Comparison of ENCODE assay signal across 8 mouse cellular contexts in the genomic region with DNA sequence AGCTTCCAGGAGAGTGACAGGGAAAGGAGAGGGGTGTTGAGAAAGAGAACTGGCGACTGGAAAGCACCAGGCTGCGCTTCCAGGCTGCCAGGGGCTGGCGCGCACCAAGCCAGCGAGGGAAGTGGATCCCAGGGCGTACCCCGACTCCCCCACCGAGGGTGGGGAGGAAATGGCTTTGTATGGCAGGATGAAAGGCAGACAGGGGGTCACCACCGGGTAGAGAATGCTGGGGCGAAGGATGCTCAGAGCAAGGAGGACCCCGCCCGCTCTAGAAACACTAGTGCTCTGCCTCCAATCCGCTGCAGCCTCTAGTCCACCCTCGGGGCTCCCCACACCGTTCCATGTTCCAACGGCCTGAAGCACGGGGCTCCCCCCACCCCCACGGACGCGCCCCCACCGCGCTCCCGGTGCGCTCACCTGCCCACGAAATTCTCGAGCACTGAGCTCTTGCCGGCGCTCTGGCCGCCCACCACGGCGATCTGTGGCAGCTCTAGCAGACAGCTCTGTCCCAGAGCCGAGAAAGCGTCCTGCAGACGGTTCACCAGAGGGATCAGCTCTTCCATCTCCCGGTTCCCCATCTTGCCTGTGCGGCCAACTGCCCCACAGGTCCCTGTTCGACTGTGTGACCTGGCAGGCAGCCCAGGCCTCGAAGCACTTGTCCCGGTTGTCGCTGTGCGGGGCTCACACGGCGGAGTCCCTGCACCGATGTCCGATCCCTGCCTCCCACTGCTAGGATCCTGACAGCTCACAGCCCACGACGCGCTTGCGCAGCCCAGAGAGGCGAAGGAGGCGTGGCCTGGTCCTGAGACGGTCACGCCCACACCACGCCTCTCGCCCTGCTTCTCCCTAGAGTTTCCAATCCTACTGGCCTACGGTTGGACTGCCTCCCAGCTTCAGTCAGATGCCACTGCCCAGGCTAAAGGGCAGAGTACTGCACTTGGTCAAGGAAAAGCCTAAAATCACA. TPM values are rescaled to one million over a fixed set of nuclear protein-coding genes. Genes with fewer than 3 reads are reported as not detected.
DNase-seq lines count a peak whose midpoint lies in the region; ATAC-seq and TF ChIP-seq lines count a peak whose summit lies in the region.

A gene (minus strand): TSS at position 789 of the 964 bp plus-strand sequence.

- under 1% methylated on average over 56 of the region's 56 CpGs for WGBS in lung, embryonic 14.5 days

- H3K27me3 ChIP-seq in lung, embryonic 14.5 days (ENCODE audit: insufficient read depth, low read length) = peaks cover 24% of the 10 kb centered on the region

- H3K27ac ChIP-seq in lung, embryonic 14.5 days (ENCODE audit: low read depth) = no peak within 1 kb of the TSS

- H3K9ac ChIP-seq in lung, embryonic 14.5 days = peak within 1 kb of the TSS; percentile 48

- peak within 1 kb of the TSS; percentile 59 for H3K4me3 ChIP-seq in lung, embryonic 14.5 days (ENCODE audit: low read depth, low read length)

- no peaks in the 10 kb centered on the region for H3K36me3 ChIP-seq in lung, embryonic 14.5 days (ENCODE audit: insufficient read depth)

- ATAC-seq in frontal cortex, adult (ENCODE audit: low TSS enrichment) = peak; percentile 93
- ATAC-seq in hematopoietic stem cell, adult 5-6 weeks (replicated peaks in 1 of 2; ENCODE audit: insufficient read depth in 1 of 2, low FRiP score in 2 of 2, low TSS enrichment in 1 of 2, low read depth in 1 of 2, poor library complexity in 2 of 2, severe bottlenecking in 2 of 2) = peak; percentile 83 to 90
- ATAC-seq in lung, embryonic 14.5 days (ENCODE audit: insufficient read depth) = peak; percentile 99

- 0 out of 2 replicates have a peak, but pooled peaks cover 3% of the 10 kb centered on the region for H3K4me1 ChIP-seq in lung, embryonic 14.5 days (ENCODE audit: insufficient read depth)

- peak; percentile 94 for DNase-seq in MN1 (ENCODE audit: low spot score)
- DNase-seq in cerebellum, adult 9-10 months = peak; percentile 96
- peak; percentile 90 to 91 for DNase-seq in layer of hippocampus, adult 8-10 months (ENCODE audit: low spot score in 2 of 2)
- peak; percentile 96 for DNase-seq in lung, embryonic 14.5 days
- DNase-seq in ovary, postnatal 10 days (ENCODE audit: low spot score) = peak; percentile 53
- peak; percentile 44 for DNase-seq in thymus, postnatal 14 days

- H3K4me2 ChIP-seq in lung, embryonic 14.5 days = peak within 1 kb of the TSS; percentile 99

- peak; percentile 37; the same call in 1 of the 2 replicates for TF ChIP-seq CTCF in lung, embryonic 14.5 days (IDR thresholded peaks at IDR 0.05; ENCODE audit: low read depth)

- no peaks in the 10 kb centered on the region for H3K9me3 ChIP-seq in lung, embryonic 14.5 days (ENCODE audit: low read depth, low read length)

RNA-seq across cellular contexts. Expression of the gene that starts here (rescaled TPM):
- 0.13 TPM in 1 of 2 replicates, not detected in the other for total RNA-seq in hematopoietic stem cell, adult 5-6 weeks (2017)
- 10 to 100 TPM; 80.3 to 99.6 (median 83.3) TPM for total RNA-seq in layer of hippocampus, adult 8-10 months (2022)
- polyA plus RNA-seq in lung, embryonic 14.5 days (2014; fragmentation: Nextera tagmentation; extraction: Ambion mirVana) = 2.6 and 2.8 TPM in 2 replicates

Comparison
In these comparisons a context has a peak if more than half of its experiments do, and no peak if none do; other contexts are left out.
1. RNA of the gene that starts here (total RNA-seq): 80.3 to 99.6 TPM in layer of hippocampus, adult 8-10 months; 0.13 TPM in hematopoietic stem cell, adult 5-6 weeks; every median in the first group is over 10 times any median in the second.
2. Peak in ATAC-seq in hematopoietic stem cell, adult 5-6 weeks; RNA of the gene not detected or under 1 TPM.
3. DNase-seq: peak in every context shown above with its lines; median percentile 96 in cerebellum, adult 9-10 months; 96 in lung, embryonic 14.5 days; 94 in MN1; 90 in layer of hippocampus, adult 8-10 months; 53 in ovary, postnatal 10 days; 44 in thymus, postnatal 14 days.
4. Peak in every context shown above with its lines, with median percentiles within 50 percentile points of each other: ATAC-seq.